Mouse (Mus musculus): ENCODE data around the gene Vmn2r72. TPM values are rescaled to one million over a fixed set of nuclear protein-coding genes. Genes with fewer than 3 reads are reported as not detected.

Vmn2r72 gene
- not detected for total RNA-seq (2021)
- long read RNA-seq, experiment 1 = 0 reads
- long read RNA-seq, experiment 2 = 0 reads

DNA sequence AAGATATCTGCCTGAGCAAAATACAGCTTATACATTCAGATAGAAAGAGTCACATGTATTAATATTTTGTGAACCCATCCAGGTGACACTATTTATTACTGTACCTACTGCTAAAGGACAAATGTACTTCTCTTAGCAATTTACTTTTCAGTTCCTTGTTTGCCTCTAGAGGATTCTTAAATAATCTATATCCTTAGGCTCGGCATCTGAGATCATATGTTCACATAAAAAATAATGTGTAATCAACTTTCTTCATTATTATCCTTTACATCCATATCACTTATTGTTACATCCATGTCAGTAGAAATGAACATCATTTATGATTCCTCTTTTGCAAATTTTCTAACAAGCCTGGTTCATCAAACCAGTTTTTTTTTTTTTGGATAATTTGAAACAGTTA lies at the start of gene Vmn2r72:
TSS of gene Vmn2r72 (minus strand) at position 101 of the 400 bp plus-strand sequence.
- DNase-seq = no peak

Other genes starting within 250 kb of the Vmn2r72 start
- gene Vmn2r71, start 192.0 kb downstream of the Vmn2r72 start, total RNA-seq (2021) = not detected
- gene Vmn2r70, start 185.9 kb downstream of the Vmn2r72 start, total RNA-seq (2021) = not detected
- not detected for gene Vmn2r73, start 121.2 kb upstream of the Vmn2r72 start, total RNA-seq (2021)
- not detected for gene Vmn2r74, start 206.5 kb upstream of the Vmn2r72 start, total RNA-seq (2021)

Data from heart, adult 18-20 months (tissue).